Mouse (Mus musculus): ENCODE measurements around the gene Prdm2. TPM values are rescaled to one million over a fixed set of nuclear protein-coding genes. Genes with fewer than 3 reads are reported as not detected.

Prdm2 gene
- polyA plus RNA-seq (2015; fragmentation: Nextera tagmentation; extraction: Ambion mirVana), result 14.3 and 17.6 TPM in 2 replicates

GRCm38 (mm10) chr4:143212341-143213174 lies at the start of gene Prdm2:
Gene Prdm2 (minus strand): TSS chr4:143212995.
- WGBS, result 1% methylated on average over 93 of the region's 96 CpGs
- peak within 1 kb of the TSS; percentile 83 for H3K27ac ChIP-seq

GRCm38 (mm10) chr4:143259718-143260349 lies 47.0 kb upstream of the Prdm2 start:
- ATAC-seq (ENCODE audit: insufficient number of reproducible peaks, insufficient read depth, low FRiP score, low TSS enrichment, low read depth), result no peak
- no peaks in the 10 kb centered on the region for H3K27me3 ChIP-seq
- no peaks in the 10 kb centered on the region for H3K36me3 ChIP-seq
- H3K9ac ChIP-seq, result no peak overlapping the region
- WGBS, result 55% methylated on average over 8 of the region's 8 CpGs
- no peaks in the 10 kb centered on the region for H3K9me3 ChIP-seq
- no peak overlapping the region for H3K4me3 ChIP-seq
- H3K4me1 ChIP-seq, result no peaks in the 10 kb centered on the region; the same call in 1 of the 2 replicates
- no peak overlapping the region for H3K4me2 ChIP-seq
- no peak overlapping the region for H3K27ac ChIP-seq

More at GRCm38 (mm10) chr4:143212341-143213174, at the start of gene Prdm2:
- Histone ChIP-seq H3K27me3 (no peaks in the 10 kb centered on the region), H3K4me2 (peak within 1 kb of the TSS; percentile 80), H3K36me3 (no peaks in the 10 kb centered on the region), H3K9ac (peak within 1 kb of the TSS; percentile 95), H3K4me3 (peak within 1 kb of the TSS; percentile 79), H3K4me1 (peaks cover 19% of the 10 kb centered on the region), H3K9me3 (no peaks in the 10 kb centered on the region)
- ATAC-seq (ENCODE audit: insufficient number of reproducible peaks, insufficient read depth, low FRiP score, low TSS enrichment, low read depth), result peak; percentile 78

- Histone ChIP-seq H3K4me3 (peak overlapping the region; percentile 21; the same call in 1 of the 2 replicates), H3K4me1 (no peaks in the 10 kb centered on the region; the same call in 1 of the 2 replicates), H3K36me3 (no peaks in the 10 kb centered on the region), H3K27ac (no peak overlapping the region), H3K4me2 (peak overlapping the region; percentile 48), H3K27me3 (no peaks in the 10 kb centered on the region), H3K9ac (no peak overlapping the region), H3K9me3 (no peaks in the 10 kb centered on the region)
- no peak for ATAC-seq (ENCODE audit: insufficient number of reproducible peaks, insufficient read depth, low FRiP score, low TSS enrichment, low read depth)
- WGBS, result 36% methylated on average over 19 of the region's 19 CpGs
These were observed 45.7 kb upstream of the Prdm2 start for GRCm38 (mm10) chr4:143258517-143258916.

GRCm38 (mm10) chr4:143257971-143258370 lies 45.2 kb upstream of the Prdm2 start:
- no peak for ATAC-seq (ENCODE audit: insufficient number of reproducible peaks, insufficient read depth, low FRiP score, low TSS enrichment, low read depth)
- Histone ChIP-seq H3K9ac (no peak overlapping the region), H3K4me3 (no peak overlapping the region), H3K27ac (no peak overlapping the region), H3K4me1 (no peaks in the 10 kb centered on the region; the same call in 1 of the 2 replicates), H3K27me3 (no peaks in the 10 kb centered on the region), H3K36me3 (no peaks in the 10 kb centered on the region), H3K4me2 (no peak overlapping the region), H3K9me3 (no peaks in the 10 kb centered on the region)
- 46% methylated on average over 6 of the region's 6 CpGs for WGBS

GRCm38 (mm10) chr4:143255541-143255940 lies 42.7 kb upstream of the Prdm2 start:
- Histone ChIP-seq H3K27ac (no peak overlapping the region), H3K4me2 (no peak overlapping the region), H3K27me3 (no peaks in the 10 kb centered on the region), H3K36me3 (no peaks in the 10 kb centered on the region), H3K9me3 (no peaks in the 10 kb centered on the region; the same call in 1 of the 2 replicates), H3K4me1 (no peaks in the 10 kb centered on the region; the same call in 1 of the 2 replicates), H3K9ac (no peak overlapping the region), H3K4me3 (no peak overlapping the region)
- 77% methylated on average over 8 of the region's 8 CpGs for WGBS
- ATAC-seq (ENCODE audit: insufficient number of reproducible peaks, insufficient read depth, low FRiP score, low TSS enrichment, low read depth), result no peak

- Histone ChIP-seq H3K4me3 (no peak overlapping the region), H3K9ac (no peak overlapping the region), H3K27ac (no peak overlapping the region), H3K36me3 (no peaks in the 10 kb centered on the region), H3K9me3 (no peaks in the 10 kb centered on the region; the same call in 1 of the 2 replicates), H3K27me3 (0 out of 2 replicates have a peak, but pooled peaks cover 3% of the 10 kb centered on the region), H3K4me2 (no peak overlapping the region), H3K4me1 (no peaks in the 10 kb centered on the region)
- no peak for ATAC-seq (ENCODE audit: insufficient number of reproducible peaks, insufficient read depth, low FRiP score, low TSS enrichment, low read depth)
- 96% methylated on average over 1 of the region's 1 CpGs for WGBS
These were observed 40.6 kb upstream of the Prdm2 start for GRCm38 (mm10) chr4:143253356-143253755.

- 74% methylated on average over 5 of the region's 5 CpGs for WGBS
- H3K27me3 ChIP-seq, result 0 out of 2 replicates have a peak, but pooled peaks cover 3% of the 10 kb centered on the region
- no peak overlapping the region for H3K4me3 ChIP-seq
- H3K27ac ChIP-seq, result no peak overlapping the region
- no peaks in the 10 kb centered on the region for H3K4me1 ChIP-seq
- H3K36me3 ChIP-seq, result no peaks in the 10 kb centered on the region
- no peak overlapping the region for H3K4me2 ChIP-seq
- H3K9me3 ChIP-seq, result no peaks in the 10 kb centered on the region; the same call in 1 of the 2 replicates
- H3K9ac ChIP-seq, result no peak overlapping the region
- ATAC-seq (ENCODE audit: insufficient number of reproducible peaks, insufficient read depth, low FRiP score, low TSS enrichment, low read depth), result no peak
These were observed 35.3 kb upstream of the Prdm2 start for GRCm38 (mm10) chr4:143248050-143248449.

- no peaks in the 10 kb centered on the region for H3K36me3 ChIP-seq
- no peaks in the 10 kb centered on the region for H3K4me1 ChIP-seq
- H3K9me3 ChIP-seq, result no peaks in the 10 kb centered on the region
- 74% methylated on average over 9 of the region's 9 CpGs for WGBS
- no peak overlapping the region for H3K4me2 ChIP-seq
- H3K27ac ChIP-seq, result no peak overlapping the region
- H3K4me3 ChIP-seq, result no peak overlapping the region
- no peak for ATAC-seq (ENCODE audit: insufficient number of reproducible peaks, insufficient read depth, low FRiP score, low TSS enrichment, low read depth)
- no peaks in the 10 kb centered on the region for H3K27me3 ChIP-seq
- H3K9ac ChIP-seq, result no peak overlapping the region
These were observed 28.5 kb upstream of the Prdm2 start for GRCm38 (mm10) chr4:143241294-143241693.

GRCm38 (mm10) chr4:143239615-143240201 lies 26.9 kb upstream of the Prdm2 start:
- no peak for ATAC-seq (ENCODE audit: insufficient number of reproducible peaks, insufficient read depth, low FRiP score, low TSS enrichment, low read depth)
- 89% methylated on average over 9 of the region's 9 CpGs for WGBS

GRCm38 (mm10) chr4:143239117-143239516 lies 26.3 kb upstream of the Prdm2 start:
- ATAC-seq (ENCODE audit: insufficient number of reproducible peaks, insufficient read depth, low FRiP score, low TSS enrichment, low read depth), result no peak
- H3K9me3 ChIP-seq, result peaks cover 6% of the 10 kb centered on the region; the same call in 1 of the 2 replicates
- 92% methylated on average over 5 of the region's 5 CpGs for WGBS

More at GRCm38 (mm10) chr4:143239615-143240201, 26.9 kb upstream of the Prdm2 start:
- Histone ChIP-seq H3K27ac (no peak overlapping the region), H3K27me3 (no peaks in the 10 kb centered on the region), H3K36me3 (no peaks in the 10 kb centered on the region), H3K4me1 (no peaks in the 10 kb centered on the region), H3K4me2 (no peak overlapping the region), H3K9ac (no peak overlapping the region), H3K4me3 (no peak overlapping the region), H3K9me3 (no peaks in the 10 kb centered on the region)

GRCm38 (mm10) chr4:143238241-143239031 lies 25.6 kb upstream of the Prdm2 start:
- 21% methylated on average over 23 of the region's 23 CpGs for WGBS
- Histone ChIP-seq H3K27me3 (no peaks in the 10 kb centered on the region), H3K9ac (no peak overlapping the region), H3K27ac (no peak overlapping the region), H3K4me1 (no peaks in the 10 kb centered on the region), H3K4me2 (peak overlapping the region; percentile 28), H3K36me3 (no peaks in the 10 kb centered on the region), H3K4me3 (no peak overlapping the region), H3K9me3 (peaks cover 9% of the 10 kb centered on the region; the same call in 1 of the 2 replicates)
- ATAC-seq (ENCODE audit: insufficient number of reproducible peaks, insufficient read depth, low FRiP score, low TSS enrichment, low read depth), result no peak

More at GRCm38 (mm10) chr4:143239117-143239516, 26.3 kb upstream of the Prdm2 start:
- H3K27ac ChIP-seq, result no peak overlapping the region
- H3K36me3 ChIP-seq, result no peaks in the 10 kb centered on the region
- no peaks in the 10 kb centered on the region for H3K27me3 ChIP-seq
- no peaks in the 10 kb centered on the region for H3K4me1 ChIP-seq
- no peak overlapping the region for H3K4me3 ChIP-seq
- H3K4me2 ChIP-seq, result no peak overlapping the region
- H3K9ac ChIP-seq, result no peak overlapping the region

All from embryonic facial prominence, embryonic 13.5 days (tissue).